Mouse (Mus musculus): ENCODE data around the gene 4930558K02Rik. TPM values are rescaled to one million over a fixed set of nuclear protein-coding genes. Genes with fewer than 3 reads are reported as not detected.
A peak's percentile ranks its signal among the peaks of the same experiment; 100 is the strongest.

The 4930558K02Rik gene
- total RNA-seq, 2 experiments from 2014 or later = not detected

DNA sequence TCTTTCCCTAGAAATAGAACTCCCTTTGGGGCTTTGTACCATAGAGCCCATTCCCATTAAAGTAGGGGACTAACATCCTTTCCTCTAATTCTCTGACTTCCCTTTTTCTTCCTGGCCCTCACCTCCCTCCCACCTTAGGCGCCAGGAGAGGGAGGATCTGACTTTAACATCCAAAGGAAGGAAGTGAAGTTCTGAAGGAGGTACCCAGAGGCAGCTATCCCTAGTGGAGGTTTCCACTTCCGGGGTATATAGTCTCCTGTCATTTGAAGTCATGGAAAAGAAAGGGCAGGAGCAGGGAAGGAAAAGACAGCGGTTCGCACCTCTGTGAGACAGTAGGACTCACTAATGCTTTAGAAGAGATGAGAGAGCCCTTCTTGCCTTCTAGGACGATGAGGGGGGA is 19.9 kb upstream of the 4930558K02Rik start:
- intact Hi-C loops (cut with DNase I) = loop anchor here (1.0 kb wide), 1 partner anchor 314 kb away; no protein-coding TSS in a partner anchor
- DNase-seq = no peak

DNA sequence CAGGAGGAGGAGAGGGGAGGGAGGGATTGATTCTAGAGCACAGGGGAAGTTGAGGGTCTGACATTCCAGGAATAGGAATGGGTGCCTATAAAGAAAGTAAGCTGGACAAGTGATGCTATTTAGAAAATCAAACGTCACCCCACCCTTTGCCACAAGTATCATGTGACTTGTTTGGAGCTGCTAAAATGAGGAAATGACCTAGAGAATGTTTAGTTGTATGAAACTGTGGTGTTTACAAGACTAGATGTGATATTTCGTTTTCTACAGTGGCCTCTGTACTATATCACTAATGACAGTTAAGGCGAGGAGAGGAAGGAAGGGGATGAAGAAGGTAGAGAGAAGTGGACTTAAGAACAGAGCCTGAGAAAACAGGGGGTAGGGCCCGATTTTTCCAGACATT is 19.3 kb upstream of the 4930558K02Rik start:
- no peak for DNase-seq

GRCm38 (mm10) chr1:161992389-161992788 is 13.0 kb upstream of the 4930558K02Rik start:
- intact Hi-C loops (cut with DNase I) = no loop called here

More for the DNA sequence above, 19.3 kb upstream of the 4930558K02Rik start:
- intact Hi-C loops (cut with DNase I) = loop anchor here (1.0 kb wide), 1 partner anchor 315 kb away; no protein-coding TSS in a partner anchor

DNA sequence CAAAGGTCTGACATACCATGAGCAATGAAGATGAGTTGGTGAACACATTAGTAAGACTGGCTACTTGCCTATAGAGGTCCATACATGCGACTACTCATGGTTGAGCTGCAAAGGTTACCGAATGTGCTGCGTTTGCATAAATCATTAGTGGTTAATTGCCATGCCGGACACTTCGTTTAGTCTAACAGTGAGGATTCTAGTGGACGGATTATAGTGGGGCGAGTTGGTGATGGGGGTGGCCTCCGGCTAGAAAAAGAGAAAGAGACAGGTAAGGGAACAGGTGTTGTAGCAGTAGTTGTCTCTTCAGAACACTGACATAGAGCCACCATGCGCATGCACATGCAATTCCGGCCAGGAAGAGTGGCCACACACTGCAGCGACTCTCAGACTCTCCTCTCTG is 12.4 kb upstream of the 4930558K02Rik start:
- DNase-seq = no peak
- intact Hi-C loops (cut with DNase I) = no loop called here

More at GRCm38 (mm10) chr1:161992389-161992788, 13.0 kb upstream of the 4930558K02Rik start:
- no peak for DNase-seq

DNA sequence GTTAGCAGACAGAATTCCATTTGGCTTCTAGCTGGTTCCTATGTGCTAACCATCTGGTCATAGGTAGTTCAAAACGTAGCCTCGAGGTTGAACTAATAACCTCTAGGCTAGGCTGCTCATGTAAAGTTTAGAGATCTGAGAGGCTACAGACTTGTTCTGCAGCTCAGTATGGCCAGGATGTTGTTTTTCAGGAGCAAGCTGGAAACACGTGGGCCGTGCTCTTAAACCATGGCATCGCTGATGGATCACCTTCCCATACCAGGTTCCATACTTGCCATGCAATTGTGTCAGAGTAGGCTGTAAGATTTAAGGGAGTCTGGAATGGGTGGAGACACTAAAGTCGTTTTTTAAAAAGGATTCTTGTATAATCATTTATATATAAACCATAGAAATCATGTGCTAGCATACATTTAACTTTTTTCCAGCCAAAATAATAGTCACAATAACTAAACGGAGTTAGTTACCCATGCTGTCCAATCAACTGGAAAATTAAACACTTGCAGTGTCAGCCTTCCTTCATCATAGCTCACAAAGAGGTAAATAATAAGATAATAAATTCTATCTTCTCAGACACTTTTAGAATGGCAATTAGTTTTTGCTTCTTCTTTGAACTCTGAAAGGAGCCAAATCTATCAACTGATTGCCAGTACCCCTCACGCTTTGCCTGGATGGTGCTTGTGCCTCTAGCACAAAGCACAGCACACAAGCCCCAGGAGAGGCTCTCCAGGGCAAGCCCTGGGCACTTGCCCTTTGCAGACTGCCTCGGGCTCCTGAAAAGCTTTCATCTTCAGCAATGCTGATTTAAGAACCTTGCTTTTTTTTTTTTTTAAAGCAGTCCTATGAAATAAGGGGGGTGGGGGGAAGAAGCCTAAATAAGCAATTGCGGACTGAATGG is 11.5 kb upstream of the 4930558K02Rik start:
- intact Hi-C loops (cut with DNase I) = no loop called here
- DNase-seq = no peak

- intact Hi-C loops (cut with DNase I) = no loop called here
- DNase-seq = peak in 1 of 2 experiments; percentile 85
These were observed 4.6 kb upstream of the 4930558K02Rik start for GRCm38 (mm10) chr1:161983979-161984566.

DNA sequence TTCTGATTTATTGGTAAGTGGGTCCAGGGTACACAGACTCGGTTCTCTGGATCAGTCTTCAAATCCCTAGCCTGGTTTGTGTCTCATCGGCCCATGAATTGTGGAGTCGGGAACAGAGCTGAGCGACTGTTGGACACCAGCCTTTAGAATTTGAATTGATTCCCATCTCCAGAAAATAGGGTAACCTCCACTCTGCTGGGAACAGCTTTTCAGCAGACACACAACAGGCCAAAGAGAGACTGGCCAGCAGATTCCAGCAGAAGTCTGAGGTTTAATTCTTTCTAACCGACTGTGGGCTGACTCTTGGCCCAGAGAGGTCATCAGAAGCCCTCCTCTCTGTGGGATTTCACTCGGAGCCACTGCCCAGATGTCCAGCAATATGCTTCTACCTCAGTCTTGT is 4.0 kb upstream of the 4930558K02Rik start:
- intact Hi-C loops (cut with DNase I) = no loop called here
- DNase-seq = peak in 1 of 2 experiments; percentile 27

DNA sequence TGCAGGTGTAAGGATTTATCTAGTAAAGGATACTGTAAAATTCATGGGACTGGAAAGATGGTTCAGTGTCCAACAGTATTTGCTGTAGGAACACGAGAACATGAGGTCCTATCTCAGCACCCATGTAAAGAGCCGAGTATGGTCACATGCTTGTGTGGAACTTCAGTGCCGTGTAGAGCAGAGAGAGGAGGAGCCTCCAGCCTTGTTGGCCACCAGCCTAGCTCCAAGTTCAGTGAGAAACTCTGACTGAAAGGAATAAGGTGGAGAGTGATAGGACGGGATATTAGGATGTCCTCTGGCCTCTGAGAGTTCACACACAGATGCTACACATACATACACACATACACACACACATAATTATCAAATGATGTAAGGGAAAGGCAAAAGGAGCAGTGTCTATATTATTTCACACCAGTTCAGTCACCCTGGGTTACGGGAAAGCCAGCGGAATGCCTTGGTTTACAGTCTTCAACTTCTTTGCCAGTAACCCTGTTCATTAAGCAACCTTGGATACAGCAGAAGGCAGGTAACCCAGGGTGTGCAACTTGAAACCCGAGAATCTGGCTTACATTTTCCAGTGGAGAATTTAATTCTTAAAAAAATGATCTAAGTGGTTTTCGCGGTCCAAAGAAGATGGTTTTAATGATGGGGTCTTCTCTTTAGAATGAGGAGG is 1.3 kb upstream of the 4930558K02Rik start:
- intact Hi-C loops (cut with DNase I) = no loop called here
- DNase-seq = no peak

- no peak for DNase-seq
- intact Hi-C loops (cut with DNase I) = no loop called here
These were observed 610 bp upstream of the 4930558K02Rik start for GRCm38 (mm10) chr1:161980046-161980445.

GRCm38 (mm10) chr1:161978173-161978700 is 1.2 kb downstream of the 4930558K02Rik start:
- DNase-seq = no peak
- intact Hi-C loops (cut with DNase I) = no loop called here

- intact Hi-C loops (cut with DNase I) = no loop called here
- no peak for DNase-seq
These were observed 2.1 kb downstream of the 4930558K02Rik start for GRCm38 (mm10) chr1:161977331-161977730.

DNA sequence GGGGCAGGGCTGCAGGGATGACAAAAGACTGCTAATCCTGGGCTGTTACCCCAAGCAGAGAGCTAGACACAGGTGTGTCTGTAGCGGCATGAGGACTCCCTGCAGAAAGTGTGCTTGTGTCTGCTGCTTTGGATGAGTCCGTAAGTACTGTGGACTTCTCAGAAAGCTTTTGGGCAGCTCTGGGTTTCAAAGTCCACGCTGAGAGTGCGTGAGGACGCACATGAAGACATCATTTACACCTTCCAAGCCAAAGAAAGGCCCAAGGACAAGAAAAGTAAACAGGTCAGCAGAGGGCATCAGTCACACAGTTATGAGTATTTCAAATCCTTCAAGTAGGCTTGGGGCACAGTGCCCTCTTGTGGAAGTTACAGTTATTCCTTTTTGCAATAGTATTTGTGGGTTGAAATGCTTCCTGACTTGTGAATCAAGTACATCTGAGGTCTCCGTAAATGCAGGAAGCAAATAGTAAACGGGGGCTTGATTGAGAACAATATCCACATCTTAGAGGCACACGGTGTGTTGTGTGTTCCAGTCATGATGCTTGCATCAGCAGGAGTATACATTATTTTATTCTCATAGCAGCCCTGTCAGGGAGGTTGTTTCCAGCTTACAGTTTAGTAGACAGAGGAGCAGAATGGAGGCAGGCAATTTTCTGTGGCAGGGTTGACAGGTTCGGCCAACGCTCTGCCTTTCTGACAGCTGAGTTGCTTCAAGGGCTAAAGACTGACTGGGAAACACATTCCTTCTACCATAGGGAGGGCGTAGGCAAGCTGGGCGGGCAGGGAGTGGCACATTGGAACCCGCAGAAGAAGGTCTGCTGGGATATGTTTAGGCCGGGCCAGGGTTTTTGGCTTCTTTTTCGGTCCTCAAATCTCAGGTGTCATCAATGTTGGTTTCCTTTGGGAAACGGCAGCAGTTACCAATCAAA is 2.9 kb downstream of the 4930558K02Rik start:
- intact Hi-C loops (cut with DNase I) = no loop called here
- DNase-seq = peak; percentile 35 to 67

GRCm38 (mm10) chr1:161972233-161972632 is 7.2 kb downstream of the 4930558K02Rik start:
- intact Hi-C loops (cut with DNase I) = no loop called here

DNA sequence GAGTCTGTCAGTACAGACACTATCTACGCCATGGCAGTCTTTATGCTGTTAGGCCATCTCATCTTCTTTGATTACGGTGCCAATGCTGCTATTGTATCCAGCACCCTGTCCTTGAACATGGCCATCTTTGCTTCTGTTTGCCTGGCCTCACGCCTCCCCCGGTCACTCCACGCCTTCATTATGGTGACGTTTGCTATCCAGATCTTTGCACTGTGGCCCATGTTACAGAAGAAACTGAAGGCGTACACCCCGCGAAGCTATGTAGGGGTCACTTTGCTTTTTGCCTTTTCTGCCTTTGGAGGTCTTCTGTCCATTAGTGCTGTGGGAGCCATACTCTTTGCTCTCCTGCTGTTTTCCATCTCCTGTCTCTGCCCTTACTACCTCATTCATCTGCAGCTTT is 8.6 kb downstream of the 4930558K02Rik start:
- no peak for DNase-seq
- intact Hi-C loops (cut with DNase I) = no loop called here

More at GRCm38 (mm10) chr1:161972233-161972632, 7.2 kb downstream of the 4930558K02Rik start:
- no peak for DNase-seq

GRCm38 (mm10) chr1:161968589-161969407 is 10.6 kb downstream of the 4930558K02Rik start, which contains the start of gene Pigc:
Pigc (plus strand) TSS chr1:161969186.
- intact Hi-C loops (cut with DNase I) = loop anchor here (5.0 kb wide), 1 partner anchor 91 kb away; the partner anchor contains the start of gene Suco
- DNase-seq = peak; percentile 84 to 93

GRCm38 (mm10) chr1:161967936-161968335 is 11.5 kb downstream of the 4930558K02Rik start:
- no peak for DNase-seq
- intact Hi-C loops (cut with DNase I) = loop anchor here (5.0 kb wide), 1 partner anchor 91 kb away; the partner anchor contains the start of gene Suco

DNA sequence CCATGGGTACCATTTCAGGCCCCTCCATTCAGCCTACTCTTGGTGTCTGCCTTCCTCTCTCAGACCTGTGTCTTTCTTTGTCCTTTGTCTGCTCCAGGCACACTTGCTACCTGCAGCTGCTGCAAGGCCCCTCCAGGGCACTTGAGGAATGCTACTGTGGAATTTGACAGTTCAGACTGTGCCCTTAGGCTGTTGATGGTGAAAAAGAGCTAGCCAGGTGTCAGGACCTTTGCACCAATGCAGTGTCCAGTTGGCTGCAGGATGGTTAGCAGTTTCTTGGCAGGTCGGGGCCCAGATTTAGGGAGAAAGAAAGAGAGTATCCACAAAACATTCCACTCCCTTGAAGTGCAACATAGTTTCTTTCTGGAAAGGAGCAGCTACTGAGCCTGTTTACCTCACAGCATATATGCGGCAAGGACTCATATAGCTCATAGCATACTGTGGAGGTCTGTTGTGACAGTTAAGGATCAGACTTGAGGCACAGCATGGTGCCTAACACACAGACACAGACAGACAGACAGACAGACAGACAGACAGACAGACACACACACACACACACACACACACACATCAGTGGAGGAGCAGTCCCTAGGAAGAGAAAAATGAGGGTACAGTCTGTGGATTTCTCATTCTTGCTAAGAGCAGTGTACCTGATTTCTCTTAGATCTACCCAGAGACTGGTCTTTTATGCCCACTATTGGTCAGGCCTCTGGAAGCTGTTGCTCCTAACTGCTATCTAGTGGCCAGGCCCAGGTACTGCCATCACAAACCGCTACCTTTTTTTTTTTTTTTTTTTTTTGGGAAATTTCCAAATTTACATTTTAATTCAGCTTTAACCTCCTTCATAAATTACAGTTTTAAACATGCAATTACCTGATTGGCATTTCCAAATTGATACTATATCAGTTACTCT is 16.7 kb downstream of the 4930558K02Rik start:
- DNase-seq = no peak
- intact Hi-C loops (cut with DNase I) = no loop called here

All from gastrocnemius, postnatal 36 days (tissue).